Mouse (Mus musculus): Measurements from ENCODE around the gene Ulk3. TPM values are rescaled to one million over a fixed set of nuclear protein-coding genes. Genes with fewer than 3 reads are reported as not detected.

The Ulk3 gene
- polyA plus RNA-seq, 1 experiment from 2014 or later, result 12.6 TPM

DNA sequence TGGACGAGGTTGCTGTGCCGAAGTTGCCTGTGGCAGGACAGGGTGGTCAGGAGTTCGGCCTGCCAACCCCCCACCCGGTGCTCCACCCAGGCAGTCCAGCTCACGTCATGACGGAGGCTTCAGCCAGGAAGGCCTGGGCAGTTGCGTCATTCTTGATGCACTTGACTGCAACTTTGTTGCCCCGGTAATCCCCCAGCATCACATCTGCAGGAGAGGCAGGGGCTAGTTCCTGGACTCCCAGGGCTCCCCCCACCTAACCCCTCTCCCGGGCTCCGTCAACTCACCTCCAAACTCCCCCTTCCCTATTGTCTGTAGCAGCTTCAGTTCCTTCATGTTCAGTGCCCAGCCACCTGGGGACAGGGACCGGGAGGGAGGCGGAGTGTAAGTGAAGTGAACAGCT, 39.5 kb downstream of the Ulk3 start:
- 93% methylated on average over 12 of the region's 12 CpGs for WGBS
- no peak overlapping the region for H3K4me2 ChIP-seq (ENCODE audit: low read depth, low read length, severe bottlenecking)
- H3K36me3 ChIP-seq (ENCODE audit: control insufficient read depth, insufficient read depth, low read length), result peaks cover 14% of the 10 kb centered on the region; the same call in 1 of the 2 replicates
- no peaks in the 10 kb centered on the region for H3K27me3 ChIP-seq (ENCODE audit: control insufficient read depth, insufficient read depth, low read length)
- H3K27ac ChIP-seq (ENCODE audit: low read depth, low read length), result no peak overlapping the region
- H3K4me1 ChIP-seq (replicated peaks; ENCODE audit: control insufficient read depth, insufficient read depth, low read length), result no peaks in the 10 kb centered on the region
- H3K9me3 ChIP-seq (ENCODE audit: control insufficient read depth, low read length), result no peaks in the 10 kb centered on the region
- no peak overlapping the region for H3K9ac ChIP-seq (ENCODE audit: low read length)
- no peak overlapping the region for H3K4me3 ChIP-seq (ENCODE audit: low read depth, low read length)
- ATAC-seq (replicated peaks; ENCODE audit: low FRiP score), result no peak
- DNase-seq (ENCODE audit: low spot score), result no peak

DNA sequence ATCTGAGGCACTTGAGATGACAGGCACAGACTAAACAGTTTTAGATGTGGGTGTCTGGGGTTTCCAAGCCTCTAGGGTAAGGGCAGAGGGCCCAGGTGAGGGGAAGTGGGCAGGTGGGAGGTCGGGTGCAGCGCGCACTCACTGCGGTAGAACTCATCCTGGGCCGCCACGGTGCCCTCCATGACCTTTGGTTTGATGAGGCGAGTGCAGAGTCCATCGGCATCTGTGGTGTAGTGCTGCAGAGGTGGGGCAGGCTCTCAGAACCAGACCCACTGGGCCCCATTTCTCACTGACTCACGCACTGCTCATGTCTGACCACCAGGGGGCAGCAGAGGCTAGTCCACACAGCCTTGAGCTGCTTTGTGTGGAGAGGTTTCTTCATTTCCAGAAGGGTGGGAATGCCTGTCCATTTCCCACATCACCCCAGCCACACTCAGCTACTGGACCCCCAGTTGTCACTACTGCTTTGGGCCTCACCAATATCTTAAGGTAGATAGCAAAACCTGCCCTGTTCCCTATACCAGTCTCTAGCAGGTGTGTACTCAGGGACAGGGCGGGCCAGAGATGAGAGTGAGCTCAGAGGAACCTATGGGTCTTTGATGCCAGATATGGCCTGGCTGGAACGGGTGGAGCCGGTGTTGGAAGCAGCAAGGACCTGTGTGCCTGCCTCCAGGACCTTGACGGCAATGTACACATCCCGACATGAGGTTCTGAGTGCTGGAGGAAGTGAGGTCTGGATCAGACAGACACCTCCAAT, 40.0 kb downstream of the Ulk3 start:
- DNase-seq (ENCODE audit: low spot score) (peak; percentile 88), ATAC-seq (replicated peaks; ENCODE audit: low FRiP score) (peak; percentile 42)
- WGBS, result 68% methylated on average over 14 of the region's 14 CpGs
- no peak overlapping the region for H3K4me2 ChIP-seq (ENCODE audit: low read depth, low read length, severe bottlenecking)
- peaks cover 14% of the 10 kb centered on the region; the same call in 1 of the 2 replicates for H3K36me3 ChIP-seq (ENCODE audit: control insufficient read depth, insufficient read depth, low read length)
- H3K27ac ChIP-seq (ENCODE audit: low read depth, low read length), result no peak overlapping the region
- H3K9me3 ChIP-seq (ENCODE audit: control insufficient read depth, low read length), result no peaks in the 10 kb centered on the region
- no peak overlapping the region for H3K4me3 ChIP-seq (ENCODE audit: low read depth, low read length)
- H3K9ac ChIP-seq (ENCODE audit: low read length), result no peak overlapping the region
- no peaks in the 10 kb centered on the region for H3K27me3 ChIP-seq (ENCODE audit: control insufficient read depth, insufficient read depth, low read length)
- no peaks in the 10 kb centered on the region for H3K4me1 ChIP-seq (replicated peaks; ENCODE audit: control insufficient read depth, insufficient read depth, low read length)

DNA sequence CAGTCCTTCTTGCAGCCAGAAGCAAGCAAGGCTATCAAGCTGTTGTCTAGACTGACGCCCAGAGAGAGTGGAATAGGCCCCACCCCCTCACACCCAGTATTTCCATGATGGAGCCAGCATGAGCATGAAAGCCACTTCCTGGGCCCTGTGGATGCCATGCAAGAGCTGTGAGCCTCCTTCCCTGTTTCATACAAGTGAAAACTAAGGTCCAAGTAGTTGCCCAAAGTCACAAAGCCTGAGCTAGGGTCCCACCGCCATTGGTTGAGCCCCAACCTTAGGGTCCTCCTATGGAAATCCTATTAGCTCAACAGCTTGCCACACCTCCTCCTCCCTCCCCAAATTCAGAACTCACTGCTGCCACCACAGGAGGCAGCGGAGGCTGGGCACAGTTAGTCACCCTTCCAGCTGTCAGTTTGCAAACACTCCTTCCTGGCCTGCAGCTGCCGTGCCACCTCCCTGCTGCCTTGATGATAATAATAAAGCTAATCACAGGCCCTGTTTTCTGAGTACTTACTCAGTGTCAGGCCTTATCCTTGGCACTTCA, 44.3 kb downstream of the Ulk3 start:
- Histone ChIP-seq H3K4me2 (ENCODE audit: low read depth, low read length, severe bottlenecking) (no peak overlapping the region), H3K36me3 (ENCODE audit: control insufficient read depth, insufficient read depth, low read length) (peaks cover 5% of the 10 kb centered on the region; the same call in 1 of the 2 replicates), H3K27me3 (ENCODE audit: control insufficient read depth, insufficient read depth, low read length) (no peaks in the 10 kb centered on the region), H3K4me3 (ENCODE audit: low read depth, low read length) (no peak overlapping the region), H3K4me1 (replicated peaks; ENCODE audit: control insufficient read depth, insufficient read depth, low read length) (0 out of 2 replicates have a peak, but pooled peaks cover 3% of the 10 kb centered on the region), H3K9me3 (ENCODE audit: control insufficient read depth, low read length) (no peaks in the 10 kb centered on the region), H3K27ac (ENCODE audit: low read depth, low read length) (no peak overlapping the region), H3K9ac (ENCODE audit: low read length) (no peak overlapping the region)
- DNase-seq (ENCODE audit: low spot score) (no peak), ATAC-seq (replicated peaks; ENCODE audit: low FRiP score) (no peak)
- WGBS, result 42% methylated on average over 4 of the region's 4 CpGs

DNA sequence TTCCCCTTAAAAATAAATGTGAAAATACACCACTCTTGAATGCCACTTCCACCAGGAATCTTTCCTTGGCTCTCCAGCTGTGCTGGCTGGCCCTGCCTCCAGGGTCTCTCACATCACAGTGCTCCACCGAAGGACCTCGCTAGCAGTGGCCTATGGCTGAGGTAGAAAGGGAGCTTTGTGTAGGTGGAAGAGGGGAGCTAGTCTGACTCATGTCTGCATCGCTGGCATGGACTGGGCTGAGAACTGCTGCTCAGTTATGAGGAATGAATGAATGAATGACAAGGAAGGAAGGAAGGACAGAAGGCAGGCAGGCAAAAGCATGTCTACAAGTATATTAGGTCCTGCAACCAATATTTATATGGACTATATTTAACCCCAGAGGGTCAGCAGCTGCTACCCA, 48.0 kb downstream of the Ulk3 start:
- no peaks in the 10 kb centered on the region for H3K9me3 ChIP-seq (ENCODE audit: control insufficient read depth, low read length)
- peaks cover 12% of the 10 kb centered on the region; the same call in 1 of the 2 replicates for H3K4me1 ChIP-seq (replicated peaks; ENCODE audit: control insufficient read depth, insufficient read depth, low read length)
- WGBS, result 62% methylated on average over 3 of the region's 3 CpGs
- no peak overlapping the region for H3K4me2 ChIP-seq (ENCODE audit: low read depth, low read length, severe bottlenecking)
- no peak overlapping the region for H3K27ac ChIP-seq (ENCODE audit: low read depth, low read length)
- H3K4me3 ChIP-seq (ENCODE audit: low read depth, low read length), result no peak overlapping the region
- no peak overlapping the region for H3K9ac ChIP-seq (ENCODE audit: low read length)
- no peaks in the 10 kb centered on the region for H3K36me3 ChIP-seq (ENCODE audit: control insufficient read depth, insufficient read depth, low read length)
- H3K27me3 ChIP-seq (ENCODE audit: control insufficient read depth, insufficient read depth, low read length), result no peaks in the 10 kb centered on the region
- ATAC-seq (replicated peaks; ENCODE audit: low FRiP score) (no peak), DNase-seq (ENCODE audit: low spot score) (no peak)

DNA sequence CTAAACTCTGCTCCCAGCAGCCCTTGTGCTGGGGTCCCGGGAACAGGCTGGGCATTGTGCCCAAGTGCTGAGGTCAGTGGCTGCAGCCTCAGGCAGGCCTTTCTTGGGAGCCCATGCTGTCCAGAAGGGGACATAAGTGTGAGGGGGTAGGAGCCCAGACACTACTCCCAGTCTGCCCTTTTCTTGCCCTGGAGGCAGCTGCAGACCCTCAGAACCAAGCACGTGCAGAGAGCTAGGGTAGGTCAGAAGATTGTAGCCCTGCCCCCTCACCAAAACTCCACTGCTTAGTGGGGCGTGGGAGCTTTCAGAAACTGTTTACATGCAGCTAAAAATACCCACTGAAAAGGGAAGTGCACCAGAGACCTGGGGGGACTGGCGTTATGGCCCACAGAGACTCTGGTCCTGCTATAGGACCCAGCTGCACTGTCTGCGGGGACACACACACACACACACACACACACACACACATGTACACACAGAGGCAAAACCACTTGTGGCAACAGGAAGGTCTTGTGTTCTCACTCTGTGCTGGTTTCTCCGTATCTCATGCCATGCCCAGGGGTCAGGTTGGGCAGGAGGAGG, 48.6 kb downstream of the Ulk3 start:
- ATAC-seq (replicated peaks; ENCODE audit: low FRiP score) (no peak), DNase-seq (ENCODE audit: low spot score) (no peak)
- H3K27me3 ChIP-seq (ENCODE audit: control insufficient read depth, insufficient read depth, low read length), result no peaks in the 10 kb centered on the region
- H3K4me1 ChIP-seq (replicated peaks; ENCODE audit: control insufficient read depth, insufficient read depth, low read length), result peaks cover 12% of the 10 kb centered on the region; the same call in 1 of the 2 replicates
- H3K4me2 ChIP-seq (ENCODE audit: low read depth, low read length, severe bottlenecking), result no peak overlapping the region
- no peak overlapping the region for H3K27ac ChIP-seq (ENCODE audit: low read depth, low read length)
- H3K36me3 ChIP-seq (ENCODE audit: control insufficient read depth, insufficient read depth, low read length), result no peaks in the 10 kb centered on the region
- WGBS, result 62% methylated on average over 6 of the region's 6 CpGs
- H3K9ac ChIP-seq (ENCODE audit: low read length), result no peak overlapping the region
- no peak overlapping the region for H3K4me3 ChIP-seq (ENCODE audit: low read depth, low read length)
- no peaks in the 10 kb centered on the region for H3K9me3 ChIP-seq (ENCODE audit: control insufficient read depth, low read length)

DNA sequence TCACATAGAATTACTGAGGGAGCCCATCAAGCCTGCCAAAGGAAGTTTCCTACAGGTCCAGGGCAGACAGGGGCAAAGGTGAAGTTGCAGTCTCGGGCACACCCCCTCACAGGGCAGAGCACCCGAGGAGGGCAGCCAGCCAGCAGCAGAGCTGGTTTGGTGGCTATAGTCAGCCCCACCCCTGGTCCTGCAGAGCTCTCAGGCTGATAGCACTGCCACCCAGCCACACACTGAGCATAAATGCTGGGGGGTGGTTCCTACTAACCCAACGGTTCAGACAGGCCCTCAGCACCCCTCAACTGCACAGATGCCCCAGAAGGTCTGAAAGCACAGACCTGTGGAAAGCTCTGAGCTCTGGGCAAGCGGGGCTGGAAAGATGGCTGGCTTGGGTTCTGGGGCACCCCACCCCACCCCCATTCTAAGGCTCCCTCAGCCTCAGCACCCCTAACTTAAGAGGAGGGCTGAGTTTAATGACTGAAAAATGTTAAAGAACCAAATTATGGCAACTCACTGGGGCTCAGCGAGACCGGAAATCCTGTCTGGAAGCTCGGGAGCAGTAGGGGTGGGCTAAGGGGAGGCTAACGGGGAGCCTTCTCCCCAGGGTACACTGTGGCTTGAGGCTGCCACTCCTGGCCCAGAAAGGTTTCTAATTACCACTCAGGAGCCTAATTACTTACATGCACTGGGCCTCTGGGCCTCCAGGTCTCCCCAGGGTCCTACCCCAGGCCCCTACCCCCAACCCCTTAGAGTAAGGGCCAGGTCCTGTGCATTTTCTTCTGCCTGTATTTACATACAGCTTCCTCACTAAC, 49.6 kb downstream of the Ulk3 start:
- H3K4me3 ChIP-seq (ENCODE audit: low read depth, low read length), result no peak overlapping the region
- ATAC-seq (replicated peaks; ENCODE audit: low FRiP score) (no peak), DNase-seq (ENCODE audit: low spot score) (no peak)
- H3K9me3 ChIP-seq (ENCODE audit: control insufficient read depth, low read length), result no peaks in the 10 kb centered on the region
- WGBS, result 47% methylated on average over 8 of the region's 8 CpGs
- H3K36me3 ChIP-seq (ENCODE audit: control insufficient read depth, insufficient read depth, low read length), result no peaks in the 10 kb centered on the region
- no peak overlapping the region for H3K4me2 ChIP-seq (ENCODE audit: low read depth, low read length, severe bottlenecking)
- H3K4me1 ChIP-seq (replicated peaks; ENCODE audit: control insufficient read depth, insufficient read depth, low read length), result peaks cover 19% of the 10 kb centered on the region
- H3K9ac ChIP-seq (ENCODE audit: low read length), result peak overlapping the region; percentile 24
- no peaks in the 10 kb centered on the region for H3K27me3 ChIP-seq (ENCODE audit: control insufficient read depth, insufficient read depth, low read length)
- no peak overlapping the region for H3K27ac ChIP-seq (ENCODE audit: low read depth, low read length)

DNA sequence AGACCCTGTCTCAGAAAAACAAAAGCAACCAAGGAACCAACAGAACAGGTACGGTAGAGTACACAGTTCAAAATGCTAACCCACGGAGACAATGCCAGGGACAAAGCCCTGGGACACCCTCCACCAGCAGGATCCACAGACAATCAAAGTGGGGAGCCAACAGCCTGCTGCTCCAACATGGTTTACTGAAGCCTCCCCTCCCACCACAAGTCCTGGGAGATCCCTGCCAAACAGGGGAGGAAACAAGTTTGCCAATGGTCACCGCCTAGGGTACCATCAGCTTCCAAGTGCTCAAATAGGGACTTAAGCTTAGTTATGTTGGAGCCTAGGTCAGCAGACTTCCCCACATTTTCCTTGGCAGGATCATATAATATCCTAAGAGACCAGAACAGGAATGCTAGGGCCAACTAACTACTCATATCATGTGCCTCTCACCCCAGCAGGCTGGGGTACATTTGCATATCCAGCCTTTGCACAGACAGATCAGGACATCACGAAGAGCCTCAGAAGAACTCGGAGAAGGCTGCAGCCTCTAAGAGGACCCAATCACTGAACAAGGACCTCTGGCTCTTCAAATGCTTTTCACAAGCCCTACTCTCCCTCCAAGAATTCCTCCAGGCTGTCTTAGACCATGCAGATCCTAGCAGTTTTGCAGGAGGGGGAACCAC, 50.5 kb downstream of the Ulk3 start:
- no peak for DNase-seq (ENCODE audit: low spot score)
- H3K36me3 ChIP-seq (ENCODE audit: control insufficient read depth, insufficient read depth, low read length), result no peaks in the 10 kb centered on the region

DNA sequence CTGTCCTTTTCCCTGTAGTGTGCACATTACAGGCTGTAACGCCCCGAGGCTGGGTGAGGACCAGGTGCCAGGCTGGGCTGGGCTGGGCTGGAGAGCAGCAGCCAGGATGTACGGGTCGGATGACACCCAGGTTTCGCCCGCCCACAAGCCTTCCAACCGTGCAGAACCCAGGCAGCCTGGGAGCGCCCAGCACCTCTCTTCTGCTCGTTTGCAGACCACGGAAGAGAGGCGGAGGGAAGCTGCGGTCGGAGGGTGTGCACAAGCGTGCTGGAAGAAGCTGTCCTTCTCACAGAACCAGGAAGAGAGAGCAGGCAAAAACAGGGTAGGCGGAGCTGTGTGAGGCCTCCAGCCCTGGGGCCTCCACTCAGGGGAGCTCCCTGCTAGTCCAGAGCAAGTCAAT, 51.1 kb downstream of the Ulk3 start:
- WGBS, result 37% methylated on average over 15 of the region's 15 CpGs
- DNase-seq (ENCODE audit: low spot score) (no peak), ATAC-seq (replicated peaks; ENCODE audit: low FRiP score) (no peak)
- peak overlapping the region; percentile 12; the same call in 1 of the 2 replicates for H3K9ac ChIP-seq (ENCODE audit: low read length)
- H3K9me3 ChIP-seq (ENCODE audit: control insufficient read depth, low read length), result no peaks in the 10 kb centered on the region
- H3K4me1 ChIP-seq (replicated peaks; ENCODE audit: control insufficient read depth, insufficient read depth, low read length), result peaks cover 23% of the 10 kb centered on the region
- no peaks in the 10 kb centered on the region for H3K36me3 ChIP-seq (ENCODE audit: control insufficient read depth, insufficient read depth, low read length)
- no peak overlapping the region for H3K27ac ChIP-seq (ENCODE audit: low read depth, low read length)
- 0 out of 2 replicates have a peak overlapping the region, but pooled peaks have one; percentile 1 for H3K4me2 ChIP-seq (ENCODE audit: low read depth, low read length, severe bottlenecking)
- H3K4me3 ChIP-seq (ENCODE audit: low read depth, low read length), result no peak overlapping the region
- H3K27me3 ChIP-seq (ENCODE audit: control insufficient read depth, insufficient read depth, low read length), result no peaks in the 10 kb centered on the region

More for the DNA sequence above, 50.5 kb downstream of the Ulk3 start:
- H3K4me1 ChIP-seq (replicated peaks; ENCODE audit: control insufficient read depth, insufficient read depth, low read length), result peaks cover 23% of the 10 kb centered on the region
- no peaks in the 10 kb centered on the region for H3K27me3 ChIP-seq (ENCODE audit: control insufficient read depth, insufficient read depth, low read length)
- H3K4me3 ChIP-seq (ENCODE audit: low read depth, low read length), result no peak overlapping the region
- no peak for ATAC-seq (replicated peaks; ENCODE audit: low FRiP score)
- H3K27ac ChIP-seq (ENCODE audit: low read depth, low read length), result no peak overlapping the region
- no peaks in the 10 kb centered on the region for H3K9me3 ChIP-seq (ENCODE audit: control insufficient read depth, low read length)
- no peak overlapping the region for H3K4me2 ChIP-seq (ENCODE audit: low read depth, low read length, severe bottlenecking)
- H3K9ac ChIP-seq (ENCODE audit: low read length), result no peak overlapping the region
- 81% methylated on average over 5 of the region's 5 CpGs for WGBS

All from forebrain, embryonic 11.5 days (tissue).